Mouse (Mus musculus) cerebellum, adult 2 months (tissue): ENCODE measurements around the gene Zfpm1.

ENCODE experiments used
- CTCF ChIP-seq: fragments of 200-500 bp; IDR thresholded peaks from 2 replicates; pipeline ENCODE4 v1.5.1; 2011; ENCODE audit warnings: low read depth, mild to moderate bottlenecking, control low read depth, low read length, moderate library complexity, borderline replicate concordance; ENCODE audit not compliant: insufficient read depth
- POLR2A ChIP-seq: fragments of 200-500 bp; IDR thresholded peaks from 2 replicates; pipeline ENCODE4 v1.6.1; 2011; ENCODE audit warnings: low read length, control low read depth, borderline replicate concordance; ENCODE audit not compliant: insufficient read depth

DNA sequence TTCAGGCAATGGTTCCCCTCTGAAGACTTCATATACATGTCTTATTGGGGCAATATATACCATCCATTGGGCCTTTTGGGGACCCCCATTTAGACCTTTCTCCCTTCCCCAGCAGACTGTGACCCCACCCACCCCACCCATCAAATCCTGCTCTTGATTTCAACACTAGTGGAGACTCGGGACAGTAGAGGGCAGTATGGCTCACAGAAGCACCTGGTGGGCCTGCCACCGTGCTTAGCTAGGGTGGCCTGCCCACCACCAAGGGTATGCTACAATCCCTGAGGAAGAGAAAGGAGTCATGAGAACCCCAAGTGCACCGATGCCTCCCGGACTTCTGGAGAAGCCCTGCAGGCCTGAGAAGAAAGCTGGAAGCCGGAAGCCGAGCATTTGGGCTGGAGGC lies 56.9 kb downstream of the Zfpm1 start:
- TF ChIP-seq POLR2A (no peak), CTCF (peak; percentile 9; the same call in 1 of the 2 replicates)
